Mouse (Mus musculus): Measurements from ENCODE around the gene Olfr1034.
"Not testable (repeated sequence)": the region's sequence is repeated elsewhere in the genome, so short reads cannot be mapped to it uniquely, and the experiment has no call there.

Gene Olfr1034

GRCm38 (mm10) chr2:86045561-86045960 is at the start of gene Olfr1034:
Gene Olfr1034, plus strand, starts transcription at chr2:86045861.
- DNase-seq = no peak

- DNase-seq = no peak
Measured at GRCm38 (mm10) chr2:86005240-86005639, 40.4 kb upstream of the Olfr1034 start, which contains the start of gene Olfr1032. Gene Olfr1032, plus strand, starts transcription at chr2:86005540.

GRCm38 (mm10) chr2:86020406-86020805 is 25.3 kb upstream of the Olfr1034 start, which contains the start of gene Olfr1033:
Gene Olfr1033, plus strand, starts transcription at chr2:86020633.
- not testable (repeated sequence) for DNase-seq

- not testable (repeated sequence) for DNase-seq
Measured at GRCm38 (mm10) chr2:86021518-86021917, 24.1 kb upstream of the Olfr1034 start.

- not testable (repeated sequence) for DNase-seq
Measured at GRCm38 (mm10) chr2:86050777-86051176, 5.1 kb downstream of the Olfr1034 start.

GRCm38 (mm10) chr2:86063766-86064165 is 18.1 kb downstream of the Olfr1034 start:
- not testable (repeated sequence) for DNase-seq

GRCm38 (mm10) chr2:86070189-86070588 is 24.5 kb downstream of the Olfr1034 start:
- DNase-seq = no peak

GRCm38 (mm10) chr2:86073692-86074091 is 28.0 kb downstream of the Olfr1034 start, which contains the start of gene Olfr1036:
Gene Olfr1036, plus strand, starts transcription at chr2:86073992.
- not testable (repeated sequence) for DNase-seq

- not testable (repeated sequence) for DNase-seq
Measured at GRCm38 (mm10) chr2:86080478-86080877, 34.8 kb downstream of the Olfr1034 start.

- no peak for DNase-seq
Measured at GRCm38 (mm10) chr2:86087285-86087684, 41.6 kb downstream of the Olfr1034 start, which contains the start of gene Olfr1037. Gene Olfr1037, minus strand, starts transcription at chr2:86087385.
